Mouse (Mus musculus): ENCODE results near the gene Skap1. TPM values are rescaled to one million over a fixed set of nuclear protein-coding genes. Genes with fewer than 3 reads are reported as not detected.
"Not testable (repeated sequence)": the region's sequence is repeated elsewhere in the genome, so short reads cannot be mapped to it uniquely, and the experiment has no call there.

Gene Skap1
- total RNA-seq, 2 experiments from 2014 or later: 0.24 TPM; not detected in 1

DNA sequence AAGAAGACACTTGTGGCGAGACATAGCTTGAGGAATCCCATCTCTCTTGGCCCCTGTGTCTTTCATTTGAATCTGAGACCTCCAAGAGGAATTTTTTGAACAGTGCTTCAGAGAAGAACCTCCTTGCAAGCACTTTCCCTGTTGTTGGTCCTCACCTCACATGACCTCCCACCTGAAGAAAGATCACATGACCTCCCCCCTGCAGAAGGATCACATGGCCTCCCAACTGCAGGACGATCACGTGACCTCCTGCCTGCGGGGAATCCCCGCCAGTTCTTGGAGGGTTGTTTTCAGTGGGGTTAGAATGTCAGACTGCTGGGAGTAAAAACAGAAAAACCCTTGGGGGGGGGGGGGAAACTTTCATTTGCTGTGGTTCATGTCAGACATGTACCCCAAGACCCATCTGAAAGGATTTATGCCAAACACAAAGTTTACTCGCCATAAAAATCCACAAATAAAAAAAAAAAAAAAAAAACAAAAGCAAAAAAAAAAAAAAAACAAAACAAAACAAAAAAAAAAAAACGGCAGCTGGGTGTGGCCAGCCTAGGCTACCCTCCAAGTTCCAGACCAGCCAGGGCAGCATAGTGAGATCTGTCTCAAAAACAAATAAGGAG, 232.6 kb downstream of the Skap1 start:
- peak; percentile 8 for DNase-seq

DNA sequence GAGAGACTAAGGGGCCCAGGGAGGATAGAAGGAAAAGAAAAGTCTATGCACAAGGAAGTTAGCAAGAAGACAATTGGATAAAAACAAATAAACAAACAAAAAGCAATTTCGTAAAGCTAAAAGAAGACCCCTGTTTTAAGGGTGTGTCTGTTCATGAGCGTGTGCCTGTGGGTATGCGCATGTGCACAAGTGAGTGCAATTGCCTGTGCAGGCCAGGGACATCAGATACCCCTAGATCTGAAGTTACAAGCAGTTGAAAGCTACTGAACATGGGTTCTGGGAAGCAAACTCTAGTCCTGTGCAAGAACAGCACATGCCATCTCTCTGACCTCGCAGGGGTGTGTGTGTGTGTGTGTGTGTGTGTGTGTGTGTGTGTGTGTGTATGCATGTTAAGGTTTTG, 233.1 kb downstream of the Skap1 start:
- no peak for DNase-seq

GRCm38 (mm10) chr11:96703813-96704212, 239.4 kb downstream of the Skap1 start:
- no peak for DNase-seq

- no peak for DNase-seq
Measured at GRCm38 (mm10) chr11:96711268-96711667, 246.9 kb downstream of the Skap1 start.

DNA sequence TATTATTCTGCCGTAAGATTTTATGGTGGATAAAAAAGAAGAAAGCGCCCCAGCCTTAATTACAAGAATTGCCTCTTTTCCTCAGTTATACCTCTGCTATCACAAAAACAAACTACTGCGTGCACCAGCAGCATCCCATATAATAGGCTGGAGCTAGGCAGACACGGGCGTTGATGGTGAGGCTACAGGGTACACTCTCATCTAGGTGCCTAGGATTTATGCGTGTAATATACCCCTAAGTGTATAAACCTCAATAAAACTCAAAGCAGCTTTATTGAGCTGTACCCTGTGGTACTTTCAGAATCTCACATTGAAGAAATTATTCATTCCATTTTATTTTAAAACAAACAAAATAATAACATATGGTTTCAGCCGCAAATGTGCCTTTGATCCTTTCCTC, 247.3 kb downstream of the Skap1 start:
- no peak for DNase-seq

DNA sequence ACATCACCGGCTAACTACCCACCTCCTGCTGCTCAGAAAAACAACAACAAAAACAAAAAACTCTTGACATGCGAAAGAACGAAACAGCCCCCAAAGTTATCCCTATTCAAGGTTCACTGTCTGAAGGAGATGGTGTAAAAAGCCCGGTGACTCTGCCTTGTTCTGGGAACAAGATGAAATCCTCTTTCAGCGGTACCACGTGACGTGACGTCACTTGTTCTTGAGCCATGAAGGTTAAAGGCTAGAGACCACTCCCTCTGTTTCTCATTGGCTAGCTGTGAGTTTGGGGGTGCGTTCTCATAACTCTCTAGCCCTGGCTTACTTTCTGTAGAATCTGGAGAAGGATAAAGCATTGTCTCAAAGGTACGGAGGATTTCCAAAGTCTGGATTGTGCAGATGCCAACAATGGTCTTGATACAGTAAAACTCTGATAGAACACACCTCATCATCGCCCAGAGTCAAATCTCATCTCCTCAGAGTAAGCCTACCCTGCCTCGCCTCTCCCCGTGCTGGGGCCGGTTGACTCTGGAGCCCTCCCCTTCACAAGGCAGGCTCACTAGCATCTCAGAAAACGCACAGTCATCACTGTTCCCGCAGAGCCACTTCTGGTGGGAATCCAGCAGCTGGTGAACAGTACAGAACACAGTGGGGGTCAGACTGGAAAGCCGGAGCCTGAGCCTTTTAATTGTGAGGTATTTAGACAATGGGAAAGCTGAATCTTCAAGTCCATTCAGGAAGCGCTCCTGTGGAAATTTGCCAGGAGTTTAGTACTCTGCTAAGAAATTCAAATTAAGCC, 249.0 kb downstream of the Skap1 start:
- DNase-seq: no peak

DNA sequence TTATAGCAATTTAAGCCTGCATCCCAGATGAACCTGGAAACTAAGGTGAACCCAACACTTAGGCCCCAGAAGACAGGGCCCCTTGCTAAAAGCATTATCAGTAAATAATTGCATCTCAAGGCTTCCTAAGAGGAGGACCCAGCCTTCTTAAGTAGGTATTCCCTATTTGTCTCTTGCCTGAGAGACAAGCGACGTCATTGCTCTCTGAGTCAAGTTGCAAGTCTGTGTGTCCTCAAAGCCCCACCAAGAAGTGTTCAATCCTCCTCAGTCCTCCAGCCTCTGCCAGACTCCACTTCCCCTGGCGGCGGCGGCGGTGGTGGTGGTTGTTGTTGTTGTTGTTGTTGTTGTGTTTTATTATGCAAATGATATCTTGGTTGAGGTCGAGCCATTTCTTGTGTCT, 249.6 kb downstream of the Skap1 start:
- DNase-seq: no peak

- DNase-seq: not testable (repeated sequence)
Measured at GRCm38 (mm10) chr11:96715168-96715567, 250.8 kb downstream of the Skap1 start.

GRCm38 (mm10) chr11:96718609-96719008, 254.2 kb downstream of the Skap1 start:
- DNase-seq: no peak

GRCm38 (mm10) chr11:96725833-96726232, 261.4 kb downstream of the Skap1 start:
- DNase-seq: no peak

DNA sequence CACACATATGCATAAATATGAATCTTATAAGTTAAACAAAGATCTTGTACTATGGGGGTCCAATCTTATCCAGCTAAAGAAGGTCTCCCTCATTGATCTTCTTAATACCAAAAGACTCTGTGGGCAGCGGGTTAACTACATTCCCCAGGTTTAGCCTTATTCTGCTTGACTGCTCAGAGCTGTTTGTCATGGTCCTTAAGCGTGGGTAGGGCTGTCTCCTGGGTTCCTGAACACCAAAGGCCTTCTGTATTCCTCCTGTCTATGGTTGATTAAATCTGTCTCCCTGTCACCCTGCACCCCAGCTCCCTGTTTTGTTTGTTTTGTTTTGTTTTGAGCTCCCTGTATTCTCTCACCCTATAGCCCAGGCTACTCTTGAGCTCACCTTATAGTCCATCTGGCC, 264.2 kb downstream of the Skap1 start:
- DNase-seq: no peak

DNA sequence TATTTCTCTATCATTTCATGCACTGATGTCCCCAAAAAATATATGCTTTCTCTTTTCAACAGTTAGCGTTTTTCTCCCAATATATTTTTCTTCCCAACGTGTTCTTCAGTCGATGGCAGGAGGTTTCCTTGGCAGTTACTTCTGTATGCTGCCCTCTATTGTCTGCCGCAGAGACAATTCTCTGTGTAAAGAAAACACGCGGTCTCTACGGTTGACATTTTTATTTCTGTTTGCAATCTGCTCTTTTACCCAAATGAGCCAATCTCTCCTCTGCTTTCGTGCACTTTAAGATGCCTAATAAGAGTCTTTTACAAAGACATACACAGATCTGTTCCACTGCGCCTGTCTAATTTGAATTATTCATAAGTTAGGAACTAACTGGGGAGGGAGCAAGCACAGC, 265.1 kb downstream of the Skap1 start:
- DNase-seq: no peak

GRCm38 (mm10) chr11:96730327-96730726, 265.9 kb downstream of the Skap1 start:
- no peak for DNase-seq

GRCm38 (mm10) chr11:96732657-96733056, 268.3 kb downstream of the Skap1 start:
- DNase-seq: no peak

DNA sequence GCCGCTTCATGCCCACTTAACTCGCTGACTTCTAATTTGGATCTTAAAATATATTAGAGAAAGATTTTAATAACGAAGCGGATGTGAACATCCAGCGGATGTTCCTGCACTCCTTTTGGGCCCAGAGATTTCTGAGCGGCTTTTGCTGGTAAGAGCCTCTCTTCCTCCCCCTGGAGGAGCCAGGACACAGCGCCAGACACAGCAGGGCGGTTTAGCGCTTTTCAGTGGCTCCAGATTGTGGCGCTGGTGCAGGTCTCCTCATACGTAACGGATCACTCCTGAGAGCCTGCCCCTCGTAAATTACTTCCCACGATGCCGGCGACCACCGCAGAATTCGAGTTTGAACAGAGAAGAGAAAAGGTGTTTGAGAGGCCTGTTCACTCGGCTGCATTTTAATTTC, 271.5 kb downstream of the Skap1 start:
- DNase-seq: no peak

- no peak for DNase-seq
Measured at GRCm38 (mm10) chr11:96736361-96736760, 272.0 kb downstream of the Skap1 start.

- DNase-seq: no peak
Measured at GRCm38 (mm10) chr11:96737673-96738471, 273.5 kb downstream of the Skap1 start.

- DNase-seq: no peak
Measured at GRCm38 (mm10) chr11:96740796-96741195, 276.4 kb downstream of the Skap1 start.

- no peak for DNase-seq
Measured at GRCm38 (mm10) chr11:96741995-96742394, 277.6 kb downstream of the Skap1 start.

GRCm38 (mm10) chr11:96743000-96743399, 278.6 kb downstream of the Skap1 start:
- DNase-seq: no peak

- DNase-seq: no peak
Measured at GRCm38 (mm10) chr11:96743891-96744290, 279.5 kb downstream of the Skap1 start.

DNA sequence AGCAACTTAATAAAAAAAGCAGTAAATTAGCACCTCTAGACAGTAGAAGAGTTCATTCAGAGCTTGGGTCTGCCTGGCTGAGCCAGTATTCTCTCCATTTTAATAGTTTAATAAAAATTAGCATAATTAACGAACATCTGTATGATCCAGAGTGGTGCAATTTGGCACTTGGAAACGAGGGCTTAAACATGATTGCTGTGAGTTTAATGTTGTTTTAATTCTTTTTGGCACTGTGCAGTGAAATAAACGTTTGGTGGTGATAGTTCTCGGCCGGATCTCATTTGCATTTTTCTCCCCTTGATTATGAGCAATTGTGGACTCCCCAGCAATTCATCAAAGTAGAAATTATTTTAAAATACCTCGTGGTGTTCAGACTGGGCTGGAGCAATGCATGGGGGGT, 282.3 kb downstream of the Skap1 start:
- DNase-seq: no peak

DNA sequence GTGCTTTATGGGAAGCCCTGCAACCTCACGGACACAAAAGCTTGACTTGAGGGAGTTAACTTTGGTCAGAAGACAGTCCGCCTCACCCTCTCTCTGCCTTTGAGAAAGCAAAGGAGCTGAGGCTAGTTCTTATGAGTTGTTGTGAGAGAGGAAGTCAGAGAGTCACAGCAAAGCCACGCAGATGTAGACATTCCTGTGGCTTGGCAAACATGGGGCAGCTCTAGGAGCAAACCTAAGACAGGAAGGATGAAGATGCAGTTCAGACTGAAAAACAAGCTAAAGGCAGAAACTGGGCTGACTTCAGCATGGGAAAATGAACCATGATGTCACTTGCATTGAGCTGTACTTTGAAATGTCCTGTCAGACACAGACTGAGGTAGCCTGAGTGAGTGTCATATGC, 283.2 kb downstream of the Skap1 start:
- DNase-seq: no peak

Measured in gastrocnemius, postnatal 25 days (tissue).